Mouse (Mus musculus) heart, postnatal 0 days (tissue): ENCODE measurements at regions not wholly inside any gene's neighbourhood (a gene's known extent, or its start where the extent isn't known, plus 50 kb on each side); places are given as distances from the start of the nearest gene placed in this dataset.

ENCODE experiments used
- CTCF ChIP-seq: IDR thresholded peaks from 2 replicates; pipeline ENCODE4 v1.5.1; 2016; ENCODE audit warnings: antibody characterized with exemption, control low read depth, low read depth
- EP300 ChIP-seq: IDR thresholded peaks from 2 replicates; pipeline ENCODE4 v1.6.1; 2016; ENCODE audit warnings: antibody characterized with exemption, low read depth

DNA sequence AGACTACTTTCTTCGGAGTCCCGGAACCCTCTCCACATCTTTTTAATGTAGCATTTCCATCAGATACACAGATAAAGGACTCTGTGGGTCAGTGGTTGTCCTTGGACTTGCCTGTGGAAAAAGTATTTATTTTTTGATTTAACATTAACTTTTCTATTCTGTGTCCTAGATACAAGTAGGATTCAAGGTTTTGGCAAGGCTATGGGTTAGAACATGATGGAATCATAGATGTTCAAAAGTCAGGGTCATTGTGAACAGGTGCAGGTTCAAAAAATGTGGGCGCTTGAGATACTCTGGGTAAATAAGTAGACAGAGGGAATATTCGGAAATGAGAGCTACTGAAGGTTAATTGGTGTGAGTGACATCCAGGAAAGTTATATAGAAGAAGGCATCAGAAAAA, 347.7 kb downstream of the Cypt12 start:
- TF ChIP-seq EP300 (no peak), CTCF (no peak)
